Mouse (Mus musculus) testis, adult 2 months (tissue): Measurements from ENCODE around the gene Meis3. TPM values are rescaled to one million over a fixed set of nuclear protein-coding genes. Genes with fewer than 3 reads are reported as not detected.

ENCODE experiments used
- H3K27ac ChIP-seq: fragments of 200-500 bp; 2 replicates; pipeline ENCODE4 v1.5.1; 2012; ENCODE audit warnings: low read depth, low read length; ENCODE audit not compliant: control insufficient read depth, insufficient read depth
- H3K27me3 ChIP-seq: fragments of 200-500 bp; 2 replicates; pipeline ENCODE4 v1.6.1; 2012; ENCODE audit warnings: mild to moderate bottlenecking, low read length, moderate library complexity; ENCODE audit not compliant: control insufficient read depth, insufficient read depth
- H3K36me3 ChIP-seq: fragments of 200-500 bp; 2 replicates; pipeline ENCODE4 v1.6.1; 2012; ENCODE audit warnings: mild to moderate bottlenecking, low read length; ENCODE audit not compliant: control insufficient read depth, insufficient read depth
- H3K4me1 ChIP-seq: fragments of 200-500 bp; 2 replicates; pipeline ENCODE4 v1.6.1; 2012; ENCODE audit warnings: low read length; ENCODE audit not compliant: control insufficient read depth, insufficient read depth
- H3K4me3 ChIP-seq: fragments of 200-500 bp; 2 replicates; pipeline ENCODE4 v1.5.1; 2012; ENCODE audit warnings: low read depth, mild to moderate bottlenecking, low read length, moderate library complexity, mixed read lengths; ENCODE audit not compliant: control insufficient read depth
- CTCF ChIP-seq: fragments of 200-500 bp; IDR thresholded peaks from 2 replicates; pipeline ENCODE4 v1.5.1; 2012; ENCODE audit warnings: low read depth, mild to moderate bottlenecking, inconsistent platforms, low read length, moderate library complexity; ENCODE audit not compliant: control insufficient read depth, insufficient read depth, insufficient replicate concordance
- POLR2A ChIP-seq: fragments of 200-500 bp; IDR thresholded peaks from 2 replicates; pipeline ENCODE4 v1.6.1; 2012; ENCODE audit warnings: low read depth, mild to moderate bottlenecking, inconsistent platforms, low read length, moderate library complexity; ENCODE audit not compliant: control insufficient read depth
- polyA plus RNA-seq: library from polyadenylated mRNA; depleted of rRNA; stranded (reverse); fragments of >200 nt; gene quantifications from 2 replicates; pipeline ENCODE4 v1.2.3, GENCODE M21; 2012

Meis3 gene
- polyA plus RNA-seq, 1 experiment: 2.5 TPM

DNA sequence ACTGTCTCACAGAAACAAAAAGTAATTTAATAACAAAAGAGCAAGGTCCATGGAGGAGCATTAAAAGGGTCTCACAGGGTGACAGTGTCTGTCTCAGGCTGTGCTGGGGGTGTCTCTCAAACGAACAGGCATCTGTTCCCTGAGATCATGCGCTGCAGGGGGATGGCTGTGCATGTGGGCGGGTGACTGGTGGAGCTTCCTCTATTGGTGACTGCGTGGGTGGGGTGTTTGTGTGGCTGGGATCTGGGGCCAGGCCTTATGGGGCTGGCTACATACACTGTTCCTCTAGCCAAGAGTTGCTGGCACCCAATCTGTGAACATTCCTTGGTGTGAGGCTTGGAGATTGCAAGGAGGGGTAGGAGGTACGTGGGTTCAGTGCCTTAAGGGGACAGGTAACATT lies 25.6 kb upstream of the Meis3 start:
- TF ChIP-seq POLR2A: no peak
- no peak for TF ChIP-seq CTCF
- Histone ChIP-seq H3K36me3 (peaks cover 2% of the 10 kb centered on the region), H3K4me1 (peaks cover 15% of the 10 kb centered on the region), H3K27me3 (no peaks in the 10 kb centered on the region), H3K27ac (no peak overlapping the region), H3K4me3 (no peak overlapping the region)

DNA sequence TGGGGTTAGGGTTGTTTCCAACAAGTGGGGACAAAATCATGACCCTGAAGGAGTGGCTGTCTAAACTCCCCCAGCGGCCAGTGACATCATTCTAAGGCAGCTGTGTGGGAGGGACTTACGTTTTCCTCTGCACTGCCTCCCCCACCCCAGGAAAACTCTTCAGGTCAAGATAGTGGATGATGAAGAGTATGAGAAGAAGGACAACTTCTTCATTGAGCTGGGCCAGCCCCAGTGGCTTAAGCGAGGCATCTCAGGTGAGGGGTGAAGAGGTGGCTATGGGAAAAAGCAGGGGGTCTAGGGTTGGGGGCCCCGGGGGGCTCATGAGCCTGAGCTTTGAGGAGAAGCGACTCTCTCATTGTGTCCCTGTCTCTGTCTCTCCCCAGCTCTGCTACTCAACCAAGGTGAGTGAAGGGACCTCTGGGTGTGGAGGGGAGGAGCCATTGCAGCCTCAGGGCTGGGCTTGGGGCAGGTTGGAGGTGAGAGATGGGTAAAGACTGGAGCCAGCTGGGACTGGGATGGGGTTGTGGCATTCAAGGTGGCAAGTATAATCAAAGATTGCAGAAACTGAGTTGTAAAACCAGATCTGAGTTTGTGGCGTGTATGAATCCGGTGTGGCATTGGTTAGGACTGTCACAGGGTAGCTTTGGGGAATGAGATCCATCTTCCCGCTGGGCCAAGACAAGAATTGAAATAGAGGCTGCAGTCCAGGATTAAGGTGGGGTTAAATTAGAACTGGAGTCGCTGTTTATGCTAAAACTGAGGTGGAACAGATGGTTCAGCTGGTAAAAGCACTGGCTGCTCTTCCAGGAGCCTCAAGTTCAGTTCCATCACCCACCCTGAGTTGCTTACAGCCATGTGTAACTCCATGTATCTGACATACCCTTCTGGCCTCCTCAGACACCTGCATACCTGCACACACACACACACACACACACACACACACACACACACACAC lies 24.4 kb upstream of the Meis3 start:
- peaks cover 8% of the 10 kb centered on the region for H3K4me1 ChIP-seq
- peaks cover 2% of the 10 kb centered on the region for H3K36me3 ChIP-seq
- H3K4me3 ChIP-seq: no peak overlapping the region
- no peak overlapping the region for H3K27ac ChIP-seq
- H3K27me3 ChIP-seq: no peaks in the 10 kb centered on the region
- TF ChIP-seq CTCF (no peak), POLR2A (no peak)

DNA sequence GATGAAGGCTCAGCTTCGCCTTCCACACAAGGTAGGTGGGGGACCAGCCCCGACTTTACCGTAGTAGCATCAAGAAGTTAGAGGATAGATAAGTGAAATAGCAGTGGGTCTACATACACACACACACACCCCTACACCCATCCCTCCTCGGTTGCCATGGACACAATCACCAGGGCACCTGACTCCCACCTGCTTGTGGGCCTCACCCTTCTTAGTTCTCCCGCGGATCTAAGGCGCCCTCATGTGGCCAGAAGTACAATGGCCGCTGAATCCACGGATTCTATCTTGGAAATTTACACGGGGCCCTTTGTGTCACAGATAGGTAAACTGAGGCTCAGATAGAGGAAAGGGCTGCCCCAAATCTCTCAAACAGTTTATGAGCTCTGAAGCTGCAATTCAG lies 21.4 kb upstream of the Meis3 start:
- no peaks in the 10 kb centered on the region for H3K27me3 ChIP-seq
- no peak for TF ChIP-seq POLR2A
- peak; percentile 62; the same call in 1 of the 2 replicates for TF ChIP-seq CTCF
- peaks cover 2% of the 10 kb centered on the region for H3K36me3 ChIP-seq
- H3K27ac ChIP-seq: no peak overlapping the region
- H3K4me1 ChIP-seq: peaks cover 2% of the 10 kb centered on the region; the same call in 1 of the 2 replicates
- H3K4me3 ChIP-seq: no peak overlapping the region

DNA sequence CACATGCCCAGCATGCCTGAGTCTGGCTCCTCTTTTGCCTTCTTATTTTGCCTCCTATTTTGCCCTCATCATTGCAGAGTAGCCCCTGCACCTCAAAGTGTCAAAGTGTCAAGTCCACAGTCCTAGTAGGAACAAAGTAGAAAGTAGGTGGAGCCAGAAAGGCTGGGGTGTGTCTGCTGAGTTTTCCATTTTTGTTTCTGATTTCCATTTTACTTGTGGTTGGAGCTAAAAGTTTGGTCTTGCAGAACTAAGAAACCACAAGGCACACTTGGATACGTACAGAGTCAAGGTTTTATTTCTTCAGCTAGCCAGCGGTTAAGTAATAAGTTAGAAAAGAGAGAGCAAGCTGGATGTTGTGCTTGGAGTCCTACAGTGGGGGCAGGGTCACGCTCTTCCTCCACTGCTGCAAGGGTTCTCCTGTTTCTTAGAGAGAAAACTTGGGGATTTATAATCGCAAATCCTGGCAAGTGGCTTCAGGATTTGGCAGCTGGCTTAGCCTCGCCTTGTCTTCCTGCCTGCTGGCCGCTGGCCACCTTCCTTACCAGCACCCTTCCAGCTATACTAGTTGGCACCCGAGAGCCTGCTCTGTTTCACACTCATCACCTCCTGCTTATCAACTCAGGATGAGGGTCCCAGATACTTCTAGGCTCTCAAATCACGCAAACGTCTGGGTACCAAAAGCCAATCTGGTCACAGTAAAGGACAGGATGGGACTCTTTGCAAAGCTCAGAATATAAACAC lies 19.6 kb upstream of the Meis3 start:
- H3K27ac ChIP-seq: no peak overlapping the region
- TF ChIP-seq POLR2A (no peak), CTCF (no peak)
- no peak overlapping the region for H3K4me3 ChIP-seq
- H3K4me1 ChIP-seq: peaks cover 5% of the 10 kb centered on the region
- no peaks in the 10 kb centered on the region for H3K27me3 ChIP-seq
- H3K36me3 ChIP-seq: peaks cover 2% of the 10 kb centered on the region

DNA sequence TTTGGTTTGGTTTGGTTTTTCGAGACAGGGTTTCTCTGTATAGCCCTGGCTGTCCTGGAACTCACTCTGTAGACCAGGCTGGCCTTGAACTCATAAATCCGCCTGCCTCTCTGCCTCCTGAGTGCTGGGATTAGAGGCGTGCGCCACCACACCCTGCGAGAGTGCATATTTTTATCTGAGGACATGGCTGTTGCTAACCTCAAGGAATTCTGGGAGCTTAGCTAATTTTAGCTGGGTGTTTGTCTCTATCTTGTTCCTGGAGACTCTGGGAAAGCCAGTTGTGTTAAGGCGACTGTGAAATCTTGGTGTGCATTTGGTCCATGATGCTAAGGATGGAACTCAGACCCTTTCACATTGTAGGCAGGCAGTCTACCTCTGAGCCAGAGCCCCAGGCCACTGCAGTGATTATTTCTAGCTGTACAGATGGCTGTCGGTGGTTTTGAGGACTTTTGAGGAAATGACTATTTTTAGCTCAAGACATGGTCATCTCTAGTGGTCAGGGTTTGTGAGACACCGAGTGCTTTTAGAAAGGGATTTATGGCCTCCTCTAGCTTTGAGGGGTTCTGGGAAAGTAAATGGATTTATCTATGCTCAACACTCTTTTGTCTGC lies 18.7 kb upstream of the Meis3 start:
- H3K4me3 ChIP-seq: no peak overlapping the region
- no peak overlapping the region for H3K27ac ChIP-seq
- TF ChIP-seq CTCF: no peak
- no peak for TF ChIP-seq POLR2A
- H3K4me1 ChIP-seq: peaks cover 7% of the 10 kb centered on the region
- no peaks in the 10 kb centered on the region for H3K27me3 ChIP-seq
- H3K36me3 ChIP-seq: peaks cover 2% of the 10 kb centered on the region

DNA sequence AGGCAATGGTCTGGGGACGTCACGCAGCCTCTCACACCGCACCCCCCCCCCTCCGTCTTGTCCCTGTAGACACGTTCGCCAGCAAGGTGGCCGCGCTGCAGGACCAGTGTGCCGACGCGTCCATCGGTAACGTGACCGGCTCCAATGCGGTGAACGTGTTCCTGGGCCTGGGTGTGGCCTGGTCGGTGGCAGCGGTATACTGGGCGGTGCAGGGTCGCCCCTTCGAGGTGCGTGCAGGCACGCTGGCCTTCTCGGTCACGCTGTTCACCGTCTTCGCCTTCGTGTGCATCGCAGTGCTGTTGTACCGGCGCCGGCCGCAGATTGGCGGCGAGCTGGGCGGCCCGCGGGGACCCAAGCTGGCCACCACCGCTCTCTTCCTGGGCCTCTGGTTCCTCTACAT lies 16.2 kb upstream of the Meis3 start:
- Histone ChIP-seq H3K4me3 (no peak overlapping the region), H3K36me3 (no peaks in the 10 kb centered on the region), H3K27me3 (no peaks in the 10 kb centered on the region), H3K4me1 (peaks cover 7% of the 10 kb centered on the region), H3K27ac (no peak overlapping the region)
- TF ChIP-seq POLR2A: no peak
- no peak for TF ChIP-seq CTCF

DNA sequence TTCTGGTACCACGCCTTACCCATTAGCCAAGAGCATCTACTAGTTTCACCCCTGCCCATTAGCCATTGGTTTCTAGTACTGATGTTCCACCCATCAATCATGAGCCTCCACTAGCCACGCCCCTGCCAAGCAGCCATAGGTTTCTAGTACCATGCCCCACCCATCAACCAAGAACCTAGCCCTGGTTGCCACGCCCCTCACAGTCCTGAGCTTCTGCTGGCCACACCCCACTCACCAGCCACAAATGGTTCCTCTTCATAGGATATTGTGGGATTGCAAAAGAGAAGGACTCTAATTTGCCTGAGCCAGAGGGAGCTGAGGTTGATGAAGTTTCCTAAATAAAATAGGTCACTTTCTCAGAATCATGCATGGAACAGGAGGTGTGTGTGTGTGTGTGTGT lies 14.2 kb upstream of the Meis3 start:
- H3K27ac ChIP-seq: no peak overlapping the region
- TF ChIP-seq POLR2A: no peak
- no peak for TF ChIP-seq CTCF
- no peaks in the 10 kb centered on the region for H3K36me3 ChIP-seq
- H3K4me1 ChIP-seq: peaks cover 7% of the 10 kb centered on the region
- H3K27me3 ChIP-seq: no peaks in the 10 kb centered on the region
- no peak overlapping the region for H3K4me3 ChIP-seq
